Mouse (Mus musculus) left cerebral cortex, adult 2 months (tissue): Measurements from ENCODE around the gene Olfr693. TPM values are rescaled to one million over a fixed set of nuclear protein-coding genes. Genes with fewer than 3 reads are reported as not detected.

ENCODE experiments used
- DNase-seq, 2 experiments: peaks; one replicate each; pipeline ENCODE4 v3.0.0; 2021 to 2022; ENCODE audit warnings: low spot score in 2 of 2, mixed read lengths in 1 of 2; ENCODE audit errors: extremely low spot score in 1 of 2
- H3K27ac ChIP-seq: fragments of 200-600 bp; 2 replicates; pipeline ENCODE4 v1.8.1; 2022
- H3K4me3 ChIP-seq: fragments of 200-600 bp; 2 replicates; pipeline ENCODE4 v1.8.1; 2022
- CTCF ChIP-seq: fragments of 200-600 bp; IDR thresholded peaks from 2 replicates; pipeline ENCODE4 v1.8.1; 2022; ENCODE audit warnings: antibody characterized with exemption, mild to moderate bottlenecking, moderate library complexity
- intact Hi-C: fragments of 180-260 bp; cut with DNase I; formaldehyde crosslinking; loops from one replicate; pipeline ENCODE4 v1.15.1; 2025
- total RNA-seq, 2 experiments: library from RNA; stranded (reverse); gene quantifications; 2 replicates each; pipeline ENCODE4 v1.2.3; 2021

Olfr693 gene
- total RNA-seq, 2 experiments from 2014 or later = not detected

DNA sequence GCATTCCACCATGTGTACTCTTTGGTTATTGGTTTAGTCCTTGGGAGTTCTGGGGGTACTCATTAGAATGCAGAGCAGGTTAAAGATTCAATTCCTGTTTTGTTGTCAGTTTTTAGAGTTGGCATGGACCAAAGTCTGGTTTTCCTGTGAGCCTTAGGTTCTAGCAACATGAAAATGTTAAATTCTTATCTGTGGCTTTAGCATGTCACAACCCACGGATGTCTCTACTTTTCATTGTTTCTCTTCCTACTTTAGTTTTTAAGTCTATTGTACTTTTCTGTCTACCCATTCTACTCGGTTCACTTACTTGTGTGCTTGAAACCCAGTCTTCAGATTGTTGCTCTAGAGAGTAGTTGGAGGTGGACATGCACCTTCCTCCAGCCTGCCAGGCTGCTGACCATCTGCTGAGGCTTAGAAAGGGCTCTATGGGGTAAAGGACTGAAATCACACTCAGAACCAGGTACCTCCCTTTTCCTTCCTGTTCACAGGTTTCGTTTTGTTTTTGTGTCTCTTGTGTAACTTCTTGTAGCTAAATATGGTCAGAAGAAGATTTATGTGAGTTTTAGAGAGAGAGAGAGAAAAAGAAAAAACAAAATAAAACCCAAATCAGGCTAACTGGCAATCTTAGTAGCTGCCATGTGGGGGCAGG, 36.0 kb downstream of the Olfr693 start:
- intact Hi-C loops = no loop called here

GRCm38 (mm10) chr7:106640839-106641238, 39.5 kb downstream of the Olfr693 start:
- H3K4me3 ChIP-seq = no peak overlapping the region
- no peak overlapping the region for H3K27ac ChIP-seq
- intact Hi-C loops = no loop called here
- DNase-seq = no peak
- no peak for TF ChIP-seq CTCF

More for the DNA sequence above, 36.0 kb downstream of the Olfr693 start:
- no peak for TF ChIP-seq CTCF
- Histone ChIP-seq H3K27ac (no peak overlapping the region), H3K4me3 (no peak overlapping the region)
- DNase-seq = no peak

- DNase-seq = no peak
- Histone ChIP-seq H3K4me3 (no peak overlapping the region), H3K27ac (no peak overlapping the region)
- TF ChIP-seq CTCF = no peak
- intact Hi-C loops = no loop called here
Measured at GRCm38 (mm10) chr7:106635560-106635959, 44.8 kb downstream of the Olfr693 start.

Other genes starting within 250 kb of the Olfr693 start
- gene Olfr694, start 11.2 kb upstream of the Olfr693 start, total RNA-seq = not detected
- not detected for gene Olfr695, start 35.8 kb upstream of the Olfr693 start, total RNA-seq
- not detected for gene Olfr697, start 61.9 kb upstream of the Olfr693 start, total RNA-seq
- not detected for gene Olfr698, start 74.8 kb upstream of the Olfr693 start, total RNA-seq
- gene Olfr699, start 112.6 kb upstream of the Olfr693 start, total RNA-seq = not detected
- gene Olfr700, start 128.2 kb upstream of the Olfr693 start, total RNA-seq = not detected
- gene Olfr701, start 133.5 kb upstream of the Olfr693 start, total RNA-seq = not detected
- gene Olfr702, start 153.3 kb upstream of the Olfr693 start, total RNA-seq = not detected
- not detected for gene Olfr703, start 162.8 kb upstream of the Olfr693 start, total RNA-seq
- not detected for gene Olfr704, start 182.6 kb upstream of the Olfr693 start, total RNA-seq
- gene Olfr705, start 196.3 kb upstream of the Olfr693 start, total RNA-seq = not detected
- gene Olfr706, start 207.6 kb upstream of the Olfr693 start, total RNA-seq = not detected
- not detected for gene Olfr707, start 220.7 kb upstream of the Olfr693 start, total RNA-seq
- gene Olfr1532-ps1, start 227.4 kb upstream of the Olfr693 start, total RNA-seq = not detected